Mouse (Mus musculus) CD8-positive naive resting alpha-beta T cell, adult 2 months (primary cell): ENCODE results near the gene Gm20532.

Experiments used
- DNase-seq, 2 experiments: peaks; one replicate each; pipeline ENCODE4 v3.0.0; 2022; ENCODE audit warnings: low read depth in 2 of 2, low spot score in 2 of 2

Gm20532 gene

GRCm38 (mm10) chr2:26586294-26587043 is at the start of gene Gm20532:
Gm20532 (plus strand) TSS chr2:26586639.
- DNase-seq, result peak; percentile 18 to 27

GRCm38 (mm10) chr2:26539516-26539915 is 46.9 kb upstream of the Gm20532 start:
- DNase-seq, result no peak

GRCm38 (mm10) chr2:26540721-26541120 is 45.7 kb upstream of the Gm20532 start:
- DNase-seq, result no peak

GRCm38 (mm10) chr2:26541258-26541910 is 45.1 kb upstream of the Gm20532 start:
- DNase-seq, result no peak

DNA sequence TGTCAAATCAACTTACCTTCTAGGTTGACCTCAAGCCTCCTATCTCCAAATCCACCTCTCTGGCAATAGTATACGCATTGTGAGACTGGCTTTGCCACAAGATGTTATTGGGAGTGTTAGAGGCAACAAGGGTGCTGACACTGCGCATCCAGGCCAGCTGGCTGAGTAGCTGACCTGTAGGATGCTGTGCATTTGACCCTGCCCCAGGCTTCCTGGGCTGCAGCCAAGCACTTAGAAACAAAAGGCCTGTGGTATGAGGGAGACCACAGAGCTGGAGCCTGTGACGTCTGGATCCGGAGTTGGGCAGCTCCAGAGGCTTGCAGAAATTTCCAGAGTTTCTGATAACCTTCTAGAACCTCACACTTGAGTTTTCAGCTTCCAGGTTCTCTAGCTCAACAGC is 43.3 kb upstream of the Gm20532 start:
- DNase-seq, result no peak

DNA sequence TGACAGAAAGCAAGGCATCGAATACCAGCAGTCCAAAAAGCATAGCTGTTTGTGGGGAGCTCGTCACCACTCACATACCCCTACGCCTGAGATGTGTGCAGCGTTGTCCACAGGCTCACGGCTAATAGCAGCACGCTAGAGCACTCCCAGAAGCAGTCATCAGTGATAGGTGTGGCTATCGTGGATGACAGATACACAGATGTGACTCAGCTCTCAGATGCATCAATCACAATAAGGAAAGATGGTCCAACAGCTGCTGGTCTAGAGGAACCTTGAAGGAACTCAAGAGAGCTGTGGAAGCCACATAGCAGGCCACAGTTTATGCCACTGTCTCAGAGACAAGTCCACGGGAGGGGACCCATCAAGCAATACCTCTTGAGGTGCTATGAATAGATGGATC is 42.7 kb upstream of the Gm20532 start:
- DNase-seq, result no peak

DNA sequence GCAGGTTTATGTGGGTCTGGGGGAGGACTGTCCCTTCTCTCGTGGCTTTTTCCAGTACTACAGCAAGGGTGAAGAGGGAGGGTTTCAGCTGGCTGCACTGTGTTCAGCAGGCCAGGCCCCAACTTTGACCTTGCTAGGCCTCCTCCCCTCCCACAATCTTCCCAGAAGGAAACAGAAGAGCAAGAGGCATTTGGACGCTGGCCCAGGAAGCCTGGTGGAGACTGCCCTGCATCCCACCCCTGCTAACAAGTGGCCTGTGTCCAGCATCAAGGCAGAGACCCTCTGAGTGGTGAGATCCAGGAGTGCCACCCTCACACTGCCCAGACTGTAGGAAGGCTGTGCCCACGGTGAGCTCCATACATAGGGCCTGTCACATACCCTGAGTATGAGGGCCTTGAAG is 42.2 kb upstream of the Gm20532 start:
- DNase-seq, result no peak

DNA sequence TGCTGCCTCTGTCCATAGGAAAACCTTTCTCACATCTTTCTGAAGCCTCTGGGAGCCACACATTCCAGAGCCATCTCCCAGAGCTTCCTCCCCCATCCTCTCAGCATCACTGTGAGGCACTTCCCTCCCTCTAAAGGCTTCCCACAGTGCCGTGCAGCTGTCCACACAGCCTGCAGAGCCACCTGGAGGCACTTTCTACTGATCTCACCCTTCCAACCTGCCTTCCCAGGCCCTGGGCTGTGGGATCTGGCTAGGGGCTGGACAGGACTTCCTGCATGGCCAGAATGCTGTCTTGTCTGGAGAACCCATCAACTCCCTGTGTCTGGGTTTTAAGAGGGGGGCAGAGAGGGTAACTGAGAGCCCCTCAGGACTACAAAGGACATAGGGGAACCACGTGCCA is 39.0 kb upstream of the Gm20532 start:
- DNase-seq, result no peak

DNA sequence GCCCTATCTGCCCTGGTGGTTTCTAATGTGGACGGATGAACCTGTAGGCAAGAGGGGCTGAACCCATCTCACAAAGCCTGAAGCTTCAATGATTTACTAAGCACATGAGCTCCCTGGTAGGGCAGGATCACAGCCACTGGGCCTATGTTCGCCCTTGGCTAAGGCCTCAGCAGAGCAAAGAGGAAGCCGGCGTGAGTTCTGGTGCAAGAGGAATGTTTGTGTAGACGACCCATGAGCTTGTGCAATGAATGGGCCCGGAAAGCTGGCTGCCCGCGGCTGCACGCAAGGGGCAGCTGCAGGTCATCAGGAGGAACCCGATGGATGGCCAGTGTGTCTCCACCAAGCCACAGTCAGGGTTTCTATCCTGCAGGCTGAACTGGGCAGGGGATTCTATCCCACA is 36.6 kb upstream of the Gm20532 start:
- peak in 1 of 2 experiments; percentile 9 for DNase-seq

DNA sequence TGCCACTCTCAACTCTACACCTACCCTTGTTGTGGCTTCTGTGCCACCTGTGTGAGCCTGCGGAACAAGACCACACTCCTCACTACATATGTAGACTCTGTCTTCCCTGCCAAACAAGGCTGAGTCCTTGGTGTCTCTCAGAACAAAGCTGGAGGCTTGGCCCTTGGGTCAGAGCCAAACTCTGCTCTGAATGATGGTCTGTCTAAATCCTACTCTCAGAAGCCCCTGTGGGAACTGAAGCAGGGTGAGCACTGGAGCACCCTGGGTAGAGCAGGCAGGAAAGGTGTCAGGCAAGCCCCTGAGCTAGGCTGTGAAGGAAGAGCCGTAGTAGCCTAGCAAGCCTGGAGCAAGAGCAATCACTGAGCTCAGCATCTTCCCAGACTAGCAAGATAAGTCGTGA is 36.2 kb upstream of the Gm20532 start:
- DNase-seq, result peak in 1 of 2 experiments; percentile 12

DNA sequence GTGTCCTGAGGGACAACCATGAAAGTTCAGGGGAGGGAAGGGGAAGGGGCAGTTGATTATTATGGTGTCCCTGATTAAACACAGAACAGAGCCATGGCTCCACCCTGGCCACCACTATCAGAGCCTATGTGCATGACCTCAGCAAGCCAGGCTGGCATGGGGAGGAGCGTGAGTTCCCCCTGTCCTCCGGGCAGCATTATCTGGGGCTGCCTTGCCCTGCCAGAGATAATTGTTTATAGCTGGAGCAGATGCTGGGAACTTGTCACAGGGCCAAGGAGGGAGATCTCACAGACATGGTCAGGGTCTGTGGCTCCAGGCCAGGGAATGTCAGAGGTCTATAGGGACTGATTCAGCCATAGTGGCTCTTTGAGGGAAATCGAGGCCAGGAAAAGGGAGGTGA is 35.7 kb upstream of the Gm20532 start:
- DNase-seq, result no peak

DNA sequence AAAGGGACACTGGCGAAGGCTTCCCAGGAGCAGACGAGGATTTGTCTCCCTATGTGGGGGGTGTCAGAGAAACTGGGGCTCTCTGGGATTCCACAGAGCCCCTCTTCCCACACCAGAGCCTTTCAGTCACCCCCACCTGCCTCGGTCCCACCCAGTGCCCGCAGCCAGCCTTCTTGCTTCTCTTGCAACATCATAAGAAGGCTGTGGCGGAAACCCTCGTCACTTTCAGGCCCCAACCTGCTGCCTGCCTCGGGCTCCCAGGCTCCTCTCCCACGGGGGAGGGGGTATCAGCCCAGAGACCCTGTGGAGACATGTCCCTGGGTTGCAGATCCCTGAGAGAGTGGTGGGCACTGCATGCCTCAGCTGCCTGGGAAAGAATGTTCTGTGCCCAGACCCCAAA is 35.0 kb upstream of the Gm20532 start:
- peak; percentile 19 to 44 for DNase-seq

- peak; percentile 28 to 46 for DNase-seq
Measured at GRCm38 (mm10) chr2:26552066-26552465, 34.4 kb upstream of the Gm20532 start.

GRCm38 (mm10) chr2:26553904-26554303 is 32.5 kb upstream of the Gm20532 start:
- no peak for DNase-seq

GRCm38 (mm10) chr2:26555076-26555475 is 31.4 kb upstream of the Gm20532 start:
- DNase-seq, result no peak

DNA sequence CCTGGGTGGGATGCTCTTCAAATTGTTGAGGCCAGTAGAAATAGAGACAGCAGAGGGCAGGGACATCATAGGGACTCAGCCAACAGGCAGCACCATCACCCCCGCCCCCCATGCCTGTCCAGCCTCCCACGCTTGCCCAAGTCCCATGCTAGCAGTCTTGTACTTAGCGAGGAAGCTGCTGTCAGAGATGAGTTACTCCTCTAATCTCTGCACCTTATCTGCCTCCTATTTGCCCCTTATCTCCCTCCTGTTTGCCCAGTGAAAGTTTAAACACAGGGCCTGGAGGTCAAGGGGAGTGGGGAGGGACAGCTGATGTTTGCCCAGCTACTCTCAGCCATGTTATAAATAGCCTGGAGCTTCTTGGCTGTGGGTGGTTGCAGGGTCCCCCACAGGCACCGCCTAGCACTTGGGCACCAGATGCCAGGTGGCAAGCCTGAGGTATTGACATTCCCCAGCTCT is 29.9 kb upstream of the Gm20532 start:
- DNase-seq, result no peak

DNA sequence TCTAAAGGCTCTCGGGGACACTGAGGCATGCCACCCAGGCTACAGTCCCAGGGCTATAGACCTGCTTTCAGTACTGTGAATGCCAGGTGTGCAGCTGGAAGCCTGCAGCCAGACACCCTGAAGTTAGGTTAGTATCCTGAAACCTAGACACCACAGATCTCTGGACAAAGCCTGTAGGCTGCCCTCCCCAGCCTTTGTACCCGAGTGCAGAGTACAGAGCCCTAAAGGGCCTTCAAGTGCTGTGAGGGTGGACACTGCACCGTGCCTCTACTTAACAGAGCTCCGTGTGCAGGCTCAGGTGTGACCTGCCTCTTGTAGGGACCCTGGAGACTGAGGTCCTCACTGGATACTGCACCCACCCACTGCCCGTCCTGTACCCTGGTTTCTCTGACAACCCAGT is 25.9 kb upstream of the Gm20532 start:
- DNase-seq, result no peak

- DNase-seq, result no peak
Measured at GRCm38 (mm10) chr2:26561351-26562016, 25.0 kb upstream of the Gm20532 start.

- DNase-seq, result peak; percentile 67 to 68
Measured at GRCm38 (mm10) chr2:26566221-26566620, 20.2 kb upstream of the Gm20532 start.

- DNase-seq, result peak; percentile 23 to 69
Measured at GRCm38 (mm10) chr2:26570034-26570433, 16.4 kb upstream of the Gm20532 start.

DNA sequence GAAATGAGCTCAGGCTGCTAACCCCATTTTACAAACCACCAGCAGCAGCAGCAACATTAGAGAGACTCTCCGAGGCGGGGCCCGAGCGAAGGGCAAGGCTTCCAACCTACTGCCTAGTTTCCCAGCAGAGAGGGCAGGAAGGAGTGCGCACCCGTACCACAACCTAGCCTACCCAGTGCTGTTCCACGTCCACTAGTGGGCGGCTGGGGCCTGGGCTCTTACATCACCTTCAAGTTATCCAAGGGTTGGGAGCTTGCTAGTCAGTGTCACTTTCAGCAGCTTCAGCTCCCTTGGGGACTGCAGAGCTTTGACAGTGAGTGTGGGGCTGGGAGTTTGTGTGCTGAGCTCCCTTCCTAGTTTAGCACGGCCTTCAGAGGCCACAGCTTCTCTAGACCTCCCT is 15.0 kb upstream of the Gm20532 start:
- no peak for DNase-seq

- no peak for DNase-seq
Measured at GRCm38 (mm10) chr2:26571826-26572225, 14.6 kb upstream of the Gm20532 start.
